Mouse (Mus musculus): ENCODE data around the gene Cytip. TPM values are rescaled to one million over a fixed set of nuclear protein-coding genes. Genes with fewer than 3 reads are reported as not detected.

Gene Cytip
- under 1 TPM; 0.21 to 0.37 TPM for total RNA-seq (2021)
- long read RNA-seq, experiment 1, result 0 reads
- long read RNA-seq, experiment 2, result 0 reads

DNA sequence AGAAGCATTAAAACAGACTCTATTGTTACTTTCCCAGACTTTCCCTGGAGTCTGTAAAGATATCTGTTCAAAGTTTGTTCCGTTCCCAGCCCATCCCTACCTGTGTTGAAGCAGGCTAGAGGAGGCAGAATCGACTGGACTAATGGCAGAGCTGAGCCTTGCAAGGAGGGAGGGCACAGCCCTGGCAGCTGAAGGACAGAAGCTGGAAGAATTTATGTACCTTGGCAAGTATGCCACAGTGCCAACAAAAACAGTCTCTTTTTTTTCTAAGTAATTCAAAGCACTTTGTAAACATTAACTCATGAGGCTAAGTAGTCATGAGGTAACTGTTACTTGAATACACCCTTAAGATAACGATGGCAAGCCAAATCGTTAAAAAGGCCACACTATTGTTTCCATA is at the start of gene Cytip:
TSS of gene Cytip (minus strand) at position 187 of the 400 bp plus-strand sequence.
- no peak for DNase-seq (ENCODE audit: low spot score in 2 of 2)

DNA sequence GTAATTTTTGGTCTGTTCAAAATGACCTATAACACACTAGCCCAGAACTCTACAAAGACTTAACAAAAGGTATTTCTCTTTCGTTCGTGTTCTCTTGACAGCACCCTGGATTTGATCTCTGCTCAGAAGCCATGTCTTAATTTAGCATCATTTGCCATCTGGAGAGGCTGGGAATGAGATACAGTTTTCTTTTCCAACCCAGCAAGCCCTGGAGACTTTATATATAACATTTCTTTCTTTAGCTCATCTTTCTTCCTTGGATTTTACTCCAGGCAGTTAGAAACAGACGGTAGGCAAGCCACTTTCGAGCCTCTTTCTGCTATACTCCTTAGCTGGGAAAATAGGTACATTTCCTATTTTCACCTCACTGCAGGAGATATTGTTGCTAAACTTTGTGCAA is 45.3 kb upstream of the Cytip start:
- peak; percentile 3 to 31 for DNase-seq (ENCODE audit: low spot score in 2 of 2)

DNA sequence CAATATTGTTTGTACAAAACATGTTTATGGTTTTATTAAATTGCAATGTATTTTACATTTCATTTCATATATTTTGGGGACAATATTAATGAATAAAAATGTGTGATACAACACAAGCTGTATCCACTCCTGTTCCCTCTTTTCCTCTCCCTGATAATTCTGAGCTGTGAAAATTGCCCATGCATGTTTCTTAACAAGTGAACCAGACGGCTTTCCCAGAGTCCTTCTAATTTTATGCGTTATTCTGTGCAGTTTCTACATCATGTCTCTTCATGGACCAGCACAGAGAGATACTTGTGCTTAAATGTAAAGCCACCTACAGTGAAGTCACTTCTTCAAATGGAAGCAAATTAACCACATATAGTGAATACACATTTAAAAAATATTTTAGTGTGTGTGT is 42.2 kb upstream of the Cytip start:
- DNase-seq (ENCODE audit: low spot score in 2 of 2), result no peak

DNA sequence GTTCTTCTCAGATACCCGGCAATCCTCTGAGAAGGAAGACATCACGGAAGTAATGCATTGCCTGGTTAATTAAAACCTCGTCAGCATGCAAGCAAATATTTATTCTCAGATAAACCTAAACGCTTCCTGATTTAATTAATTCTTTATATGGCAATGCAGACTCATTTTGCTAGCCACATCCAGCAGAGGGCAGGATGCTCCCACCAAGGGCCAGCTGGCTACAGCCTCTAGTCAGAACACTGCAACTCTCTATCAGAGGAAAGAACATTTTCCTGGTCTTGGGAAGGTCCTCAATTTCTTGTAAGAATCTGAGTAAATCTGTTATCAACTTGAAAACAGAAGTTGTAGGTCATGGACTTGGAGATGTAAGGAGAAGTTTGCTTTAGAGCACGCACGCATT is 4.1 kb upstream of the Cytip start:
- DNase-seq (ENCODE audit: low spot score in 2 of 2), result peak; percentile 76 to 79

DNA sequence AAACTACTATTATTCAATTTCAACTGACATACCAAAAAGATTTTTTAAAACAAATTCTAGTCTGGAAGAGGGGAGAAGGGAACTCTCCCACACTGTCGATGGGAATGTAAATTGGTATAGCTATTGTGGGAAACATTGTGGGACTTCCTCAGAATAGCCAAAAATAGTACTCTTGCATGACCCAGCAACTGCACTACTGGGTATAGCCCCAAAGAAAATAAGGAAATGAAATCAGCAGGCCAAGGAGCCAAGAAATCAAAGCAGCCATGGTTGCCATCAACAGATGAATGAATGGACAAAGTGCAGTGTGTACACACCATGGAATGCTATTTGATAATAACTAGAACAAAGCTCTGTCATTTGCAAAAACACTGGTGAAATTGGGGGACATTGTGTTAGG is 1.5 kb upstream of the Cytip start:
- DNase-seq (ENCODE audit: low spot score in 2 of 2), result no peak

DNA sequence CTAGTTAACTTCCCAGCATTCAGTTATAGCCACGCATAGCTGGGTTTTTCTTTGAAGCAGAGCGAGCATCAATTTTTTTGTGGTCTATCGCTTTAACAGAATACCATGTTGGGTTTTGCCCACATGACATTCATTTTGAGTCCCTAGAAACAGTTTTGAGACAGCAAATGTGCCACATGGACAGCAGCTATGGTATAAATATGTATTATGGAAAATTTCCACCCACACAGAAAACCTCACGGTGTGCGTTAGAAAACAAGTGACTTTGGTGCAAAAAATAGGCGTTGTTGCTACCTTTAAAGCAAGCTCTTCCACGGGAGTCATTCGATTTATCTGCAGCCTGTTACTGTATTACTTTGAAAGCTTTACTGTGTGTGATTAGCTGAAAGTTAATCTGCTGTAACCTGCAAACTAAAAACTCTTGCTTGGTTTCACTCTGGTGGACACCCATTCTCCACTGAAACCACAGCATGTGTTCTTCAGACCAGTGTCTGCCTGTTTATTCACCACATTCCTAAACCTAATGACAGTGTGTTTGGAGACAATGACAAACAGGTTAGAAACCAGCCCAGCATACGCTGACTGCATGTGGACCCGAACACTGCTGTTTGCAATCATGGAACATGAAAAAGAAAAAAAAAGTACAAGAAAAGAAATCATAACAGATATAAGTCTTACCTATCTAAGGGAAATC is 763 bp downstream of the Cytip start:
- DNase-seq (ENCODE audit: low spot score in 2 of 2), result peak in 1 of 2 experiments; percentile 19

DNA sequence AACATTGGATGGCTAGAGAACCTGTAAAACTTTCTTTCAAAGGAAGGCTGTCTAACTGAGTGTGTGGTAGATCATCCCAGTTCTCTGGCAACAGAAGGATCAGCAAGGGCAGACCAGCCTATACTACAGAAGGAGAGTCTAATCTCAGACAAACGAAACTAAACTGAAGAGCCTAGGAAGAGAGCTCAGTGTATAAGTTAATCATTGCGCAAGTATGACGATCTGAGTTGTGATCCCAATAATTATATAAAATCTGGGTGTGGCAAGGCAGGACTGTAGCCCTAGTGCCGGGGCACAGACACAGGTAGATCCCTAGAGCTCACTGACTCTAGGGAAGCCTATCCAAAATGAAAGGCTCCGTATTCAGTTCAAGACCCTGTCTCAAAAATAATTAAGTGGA is 3.2 kb downstream of the Cytip start:
- no peak for DNase-seq (ENCODE audit: low spot score in 2 of 2)

DNA sequence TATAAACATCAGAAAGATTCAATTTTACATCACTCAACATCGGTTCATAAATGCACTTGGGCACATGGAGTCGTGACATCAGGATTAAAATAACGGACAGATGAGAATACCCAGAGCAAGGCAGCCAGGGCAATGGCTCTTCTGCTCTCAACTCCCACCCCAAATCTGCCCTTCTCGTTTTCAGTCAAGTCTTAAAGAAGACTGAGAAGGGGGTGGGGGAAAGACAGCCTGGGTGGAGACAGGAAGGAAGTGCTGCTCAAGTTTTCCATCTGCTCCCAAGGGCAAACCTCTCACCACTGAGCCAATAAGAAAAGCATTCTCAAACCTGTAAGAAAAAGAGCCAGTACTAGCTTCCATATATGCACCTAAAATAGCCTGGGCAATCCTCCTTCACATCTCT is 5.8 kb downstream of the Cytip start:
- DNase-seq (ENCODE audit: low spot score in 2 of 2), result no peak

DNA sequence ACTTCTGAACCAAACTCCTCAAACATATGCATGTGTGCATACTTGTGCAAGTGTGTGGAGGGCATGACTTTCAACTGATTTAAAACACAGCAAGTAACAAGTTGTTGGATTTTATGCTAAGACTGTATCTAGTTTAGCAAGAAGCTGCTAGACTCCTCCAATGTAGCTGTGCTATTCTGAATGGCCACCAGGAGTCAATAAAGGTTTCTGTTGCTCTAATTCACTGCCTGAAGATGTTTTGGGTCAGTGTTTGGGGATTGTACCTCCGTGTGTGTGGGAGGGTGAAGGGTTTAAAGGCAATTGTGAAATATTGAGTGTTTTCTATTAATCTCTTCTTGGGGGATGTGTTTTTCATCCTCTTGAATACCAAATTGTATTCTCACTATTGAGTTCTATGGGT is 6.4 kb downstream of the Cytip start:
- no peak for DNase-seq (ENCODE audit: low spot score in 2 of 2)

DNA sequence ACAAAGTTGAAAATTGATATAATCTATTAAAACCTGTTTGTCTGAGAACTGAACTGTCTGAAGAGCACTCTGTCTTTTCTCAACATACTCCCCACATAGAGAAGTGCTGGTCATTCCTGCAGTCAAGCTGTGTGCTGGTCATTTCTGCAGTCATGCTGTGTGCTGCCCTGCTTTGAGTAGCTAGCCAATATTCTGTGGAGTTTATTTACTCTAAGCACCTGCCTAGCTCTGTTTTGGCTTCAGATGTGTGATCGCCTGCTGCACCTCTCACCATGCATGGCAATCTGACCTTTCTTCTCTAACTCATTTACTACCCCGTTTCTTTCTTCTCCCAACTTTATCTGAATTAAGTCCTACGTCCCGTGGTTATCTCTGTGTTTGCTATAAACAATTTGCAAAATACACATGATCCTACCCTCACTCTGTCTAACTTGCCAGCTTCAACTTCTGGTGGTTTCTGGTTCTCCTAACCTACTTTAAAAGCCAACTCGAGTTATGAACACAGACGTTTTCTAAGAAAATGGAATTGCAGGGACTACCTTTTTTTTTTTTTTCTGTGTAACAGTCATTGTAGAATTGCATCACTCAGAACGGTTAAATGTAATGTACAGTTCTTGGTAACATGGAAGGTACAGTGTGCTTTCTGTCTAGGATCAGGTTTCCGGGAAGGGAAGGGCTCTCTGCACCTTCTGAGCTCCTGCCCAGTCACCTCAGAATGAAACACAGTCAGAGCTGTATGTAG is 7.9 kb downstream of the Cytip start:
- DNase-seq (ENCODE audit: low spot score in 2 of 2), result no peak

DNA sequence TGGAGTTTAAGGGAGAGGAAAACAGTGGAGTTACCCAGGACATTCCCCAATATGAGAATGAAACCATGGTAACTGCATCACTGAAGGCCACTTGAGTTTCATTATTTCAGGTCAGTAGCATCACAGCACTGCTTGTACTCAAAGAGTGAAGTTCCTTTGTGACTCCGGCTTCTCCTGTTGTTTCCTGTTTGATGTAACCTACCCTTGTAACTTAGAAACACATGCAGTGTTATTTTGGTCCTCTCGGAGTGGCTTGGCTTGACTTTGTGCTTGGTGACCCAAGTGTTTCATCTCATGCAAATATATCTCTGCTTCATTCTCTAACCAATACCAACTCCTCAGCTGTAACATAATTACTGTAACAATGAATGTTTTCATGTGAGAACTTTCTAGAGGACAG is 11.1 kb downstream of the Cytip start:
- DNase-seq (ENCODE audit: low spot score in 2 of 2), result no peak

DNA sequence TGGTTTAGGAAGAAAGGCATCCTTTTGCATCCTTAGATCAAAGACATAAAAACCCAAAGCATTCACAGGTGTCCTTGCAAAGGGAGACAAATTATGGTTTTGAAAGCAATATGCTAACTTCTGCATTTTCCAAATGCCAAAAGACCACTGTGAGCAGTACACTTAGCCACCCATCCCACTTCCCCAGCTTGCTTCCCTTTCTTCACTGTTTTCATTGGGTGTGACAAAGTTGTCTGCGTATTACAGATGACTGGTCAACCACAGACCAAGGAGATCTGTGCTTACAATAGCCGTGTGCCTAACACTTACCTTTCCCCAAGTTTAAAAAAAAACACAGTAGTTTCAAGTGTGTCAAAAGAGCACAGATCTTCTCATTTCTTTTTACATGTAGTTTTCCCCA is 11.7 kb downstream of the Cytip start:
- DNase-seq (ENCODE audit: low spot score in 2 of 2), result no peak

DNA sequence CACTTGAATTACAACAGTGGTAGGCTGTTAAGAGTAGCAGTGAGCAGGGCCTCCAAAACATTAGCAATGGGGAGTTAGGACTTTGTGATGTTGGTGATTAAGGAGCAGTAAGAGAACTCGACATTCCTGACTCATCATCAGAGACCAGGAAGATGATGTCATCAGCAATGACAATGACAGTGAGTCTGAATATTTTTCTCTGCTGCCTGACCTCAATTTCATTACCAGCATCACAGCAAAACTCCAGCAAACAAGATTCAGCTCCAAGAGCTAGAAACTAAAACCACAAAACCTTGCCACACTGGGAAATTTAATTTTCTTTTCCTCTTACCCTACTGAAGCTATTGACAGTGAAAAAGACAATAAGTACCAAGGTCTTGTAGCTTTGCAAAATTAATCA is 14.6 kb downstream of the Cytip start:
- no peak for DNase-seq (ENCODE audit: low spot score in 2 of 2)

DNA sequence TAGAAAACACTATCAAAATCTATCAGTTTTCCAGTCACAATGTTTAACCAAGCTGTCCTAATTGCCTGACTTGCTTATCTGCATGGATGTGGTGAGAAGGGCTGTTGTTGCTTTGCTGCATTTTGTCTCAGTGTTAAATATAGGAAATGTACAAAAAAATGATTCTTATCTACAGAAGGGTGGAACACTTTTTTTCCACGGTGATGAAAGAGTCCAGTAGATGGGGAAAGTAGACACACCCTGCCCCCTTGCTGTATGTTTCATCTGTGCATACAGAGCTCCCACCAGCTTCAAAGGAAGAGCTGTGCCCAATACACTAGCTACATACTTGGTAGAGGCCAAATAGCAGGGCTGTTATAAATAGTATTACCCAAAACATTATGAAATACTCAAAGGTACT is 16.3 kb downstream of the Cytip start:
- no peak for DNase-seq (ENCODE audit: low spot score in 2 of 2)

DNA sequence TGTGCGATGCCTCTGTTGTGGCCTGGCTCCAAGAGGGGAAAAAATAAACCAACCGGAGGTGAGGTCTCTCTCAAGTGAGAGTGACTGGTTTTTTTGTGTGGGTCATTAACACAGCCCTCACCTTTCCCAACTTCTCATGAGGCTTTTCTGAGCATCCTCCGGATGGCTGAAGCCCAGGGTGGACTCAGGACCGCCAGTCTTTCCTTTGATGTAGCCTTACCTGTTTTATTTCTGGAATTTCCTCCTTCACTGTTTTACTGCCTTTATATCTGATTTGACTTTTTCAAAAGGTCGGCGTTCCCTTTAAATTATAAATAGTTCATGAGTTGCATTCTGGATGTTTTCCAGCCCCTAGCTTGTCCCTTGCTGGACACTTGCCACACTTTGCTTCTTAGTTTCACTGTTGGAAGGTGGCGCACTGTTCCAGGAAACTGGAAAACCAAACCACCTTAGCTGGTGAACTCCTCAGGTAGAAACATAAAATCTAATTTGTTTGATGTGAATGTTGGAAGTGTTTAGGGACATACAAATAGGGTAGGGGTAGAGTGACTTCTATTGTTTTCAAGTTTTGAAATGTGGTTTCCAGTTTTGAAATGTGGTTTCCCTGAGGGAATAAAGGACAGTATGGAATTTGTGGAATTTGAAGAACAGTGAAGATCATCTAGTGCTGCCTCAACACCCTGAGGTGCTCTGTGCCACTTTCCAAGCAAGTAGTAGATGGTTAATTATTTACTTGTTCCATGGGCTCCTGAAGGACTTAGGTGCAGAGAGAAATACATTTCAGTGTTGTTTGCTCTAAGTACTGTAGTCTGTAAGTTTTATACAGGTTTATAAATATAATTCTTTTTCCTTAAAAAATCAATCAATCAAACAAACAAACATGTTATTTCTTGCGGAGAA is 19.7 kb downstream of the Cytip start:
- no peak for DNase-seq (ENCODE audit: low spot score in 2 of 2)

DNA sequence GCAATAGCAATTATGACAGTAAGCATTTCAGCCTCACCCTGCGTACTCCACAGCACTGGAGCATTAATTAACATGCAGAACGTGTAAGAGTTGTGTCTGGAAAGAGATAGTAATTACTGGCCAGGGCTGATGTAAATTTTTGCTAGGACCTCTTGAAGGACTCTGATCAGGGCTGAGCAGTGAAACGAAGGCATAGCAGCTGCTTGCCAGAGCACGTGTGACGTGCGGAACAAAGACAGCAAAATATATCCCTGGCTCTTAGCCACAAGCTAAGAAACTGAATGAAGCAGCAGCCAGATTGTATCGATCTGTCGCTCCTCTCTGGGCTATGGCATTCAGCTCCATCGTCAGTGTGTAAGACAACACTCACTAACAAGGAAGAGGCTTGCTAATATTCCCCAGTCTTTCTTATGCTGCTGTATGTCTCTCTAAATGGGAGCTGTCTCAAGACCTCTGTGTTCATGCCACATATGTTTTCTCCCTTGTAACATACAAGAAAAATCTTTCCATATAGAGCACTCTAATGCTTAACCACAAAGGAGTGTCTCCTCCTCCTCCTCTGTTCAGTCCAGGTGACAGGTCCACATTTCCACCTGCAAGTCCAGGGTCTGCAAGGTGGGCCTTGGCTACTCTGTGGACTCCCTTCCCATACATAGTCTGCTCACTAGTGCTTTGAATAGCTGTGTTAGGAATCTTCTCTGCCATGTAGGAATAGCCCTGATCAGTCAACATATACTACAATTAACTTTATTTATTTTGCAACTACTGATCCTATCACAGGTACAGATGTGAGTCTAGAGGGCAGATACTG is 20.7 kb downstream of the Cytip start:
- DNase-seq (ENCODE audit: low spot score in 2 of 2), result peak in 1 of 2 experiments; percentile 25

DNA sequence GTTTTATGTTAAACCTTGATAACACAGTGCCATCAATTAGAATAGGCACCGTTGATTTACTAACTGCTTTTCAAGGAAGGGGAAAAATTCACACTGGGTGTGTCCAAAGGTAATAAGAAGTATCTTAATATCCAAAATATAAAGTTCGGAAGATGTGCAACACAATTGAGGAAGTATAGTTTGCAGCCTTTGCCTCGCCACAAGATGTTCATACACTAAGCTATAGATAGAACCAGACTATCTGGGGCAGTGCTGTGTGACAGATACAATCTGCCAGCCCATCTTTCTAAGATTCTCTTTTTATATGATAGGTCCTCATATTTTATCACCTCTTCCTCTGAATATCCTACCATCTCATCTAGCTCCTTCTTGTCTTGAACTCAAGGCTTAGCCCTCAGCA is 22.4 kb downstream of the Cytip start:
- no peak for DNase-seq (ENCODE audit: low spot score in 2 of 2)

DNA sequence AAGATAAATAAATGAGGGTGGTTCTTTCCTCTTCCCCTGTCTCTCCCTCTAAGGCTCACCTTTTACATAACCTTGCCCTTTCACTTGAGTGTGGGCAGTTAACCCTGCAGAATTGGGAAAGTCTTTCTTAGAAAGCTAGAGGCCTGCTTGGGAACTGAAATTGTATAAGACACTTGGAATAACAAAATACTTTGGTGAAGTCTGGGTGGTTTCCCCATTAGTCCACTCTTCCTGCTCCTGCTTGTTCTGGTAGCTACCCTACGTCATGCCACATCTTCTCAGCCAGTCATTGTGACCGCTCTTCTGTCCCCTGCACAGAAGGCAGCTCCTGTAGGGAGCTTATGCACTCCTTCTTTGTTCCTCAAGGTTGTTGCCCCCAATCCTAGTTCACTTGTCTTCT is 26.2 kb downstream of the Cytip start:
- DNase-seq (ENCODE audit: low spot score in 2 of 2), result no peak

DNA sequence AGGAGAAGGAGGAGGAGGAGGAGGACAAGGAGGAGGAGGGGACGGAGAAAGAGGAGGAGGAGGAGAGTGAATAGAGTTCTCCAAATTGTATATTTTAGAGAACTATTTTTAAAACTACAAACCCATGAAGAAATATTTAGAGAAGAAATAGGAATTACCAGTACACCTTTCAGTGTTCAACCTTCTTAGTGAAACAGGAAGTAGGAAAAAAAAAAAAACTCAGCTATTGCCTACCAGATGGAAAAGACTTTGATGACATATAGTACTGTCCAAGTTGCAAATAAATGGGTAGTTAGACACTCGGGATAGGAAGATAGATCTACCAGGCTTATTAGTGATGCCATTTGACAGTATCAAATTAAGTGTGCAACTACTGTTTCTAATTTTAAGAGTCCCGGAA is 27.7 kb downstream of the Cytip start:
- DNase-seq (ENCODE audit: low spot score in 2 of 2), result no peak

DNA sequence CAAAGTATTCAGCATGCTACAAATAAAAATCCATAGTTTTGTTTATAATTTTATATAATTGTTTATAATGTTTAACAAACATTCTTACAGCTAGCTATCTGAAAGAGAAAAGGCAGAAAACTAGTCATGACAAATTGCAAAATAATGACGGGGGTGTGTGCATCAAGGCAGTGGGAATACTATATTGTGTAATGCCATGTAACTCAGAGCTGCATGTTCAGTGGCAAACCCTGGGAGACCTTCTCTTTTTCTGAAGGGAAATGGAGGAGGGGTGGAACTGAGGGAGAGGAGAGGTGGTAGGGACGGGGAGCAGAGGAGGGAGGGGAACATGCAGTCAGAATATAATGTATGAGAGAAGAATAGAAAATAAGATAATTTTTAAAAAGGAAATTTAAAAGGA is 28.6 kb downstream of the Cytip start:
- DNase-seq (ENCODE audit: low spot score in 2 of 2), result no peak
